In the genomic region with DNA sequence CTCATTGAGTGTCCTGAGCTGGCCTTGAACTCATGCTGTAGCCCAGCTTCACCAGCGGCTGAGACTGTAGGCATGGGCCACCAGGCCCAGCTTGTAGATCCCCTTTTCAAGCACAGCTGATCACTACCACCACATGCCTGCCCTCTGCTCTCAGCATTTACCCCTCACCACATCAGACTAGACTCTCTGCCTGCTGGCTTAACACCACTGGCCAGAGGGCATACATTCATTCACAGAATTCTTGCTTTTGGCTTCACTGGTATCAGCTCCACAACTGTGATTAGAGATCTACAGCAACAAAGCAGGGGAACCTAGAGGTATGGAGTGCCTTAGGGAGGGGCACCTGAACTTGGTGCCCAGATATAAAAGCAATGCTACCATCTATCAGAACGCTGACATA, we compare ENCODE assay signal across 8 mouse cellular contexts. TPM values are rescaled to one million over a fixed set of nuclear protein-coding genes. Genes with fewer than 3 reads are reported as not detected.
DNase-seq lines count a peak whose midpoint lies in the region; ATAC-seq and TF ChIP-seq lines count a peak whose summit lies in the region.

No protein-coding gene starts in this region.

- H3K4me1 ChIP-seq in forebrain, embryonic 14.5 days (ENCODE audit: control insufficient read depth, insufficient read depth, low read length) = peaks cover 4% of the 10 kb centered on the region
- peaks cover 36 to 43% of the 10 kb centered on the region in 2 experiments for H3K4me1 ChIP-seq in liver, embryonic 14.5 days (replicated peaks; ENCODE audit: control insufficient read depth in 2 of 2, insufficient read depth in 2 of 2, low read length in 1 of 2)

- no peak for ATAC-seq in forebrain, embryonic 14.5 days
- no peak for ATAC-seq in liver, embryonic 14.5 days (ENCODE audit: insufficient read depth)

- no peaks in the 10 kb centered on the region for H3K9me3 ChIP-seq in forebrain, embryonic 14.5 days (replicated peaks; ENCODE audit: control insufficient read depth, low read length)
- no peaks in the 10 kb centered on the region for H3K9me3 ChIP-seq in liver, embryonic 14.5 days (ENCODE audit: control insufficient read depth, low read length)

- peak overlapping the region; percentile 94; the same call in 1 of the 2 replicates for H3K27ac ChIP-seq in gastrocnemius, adult 2 months
- no peak overlapping the region for H3K27ac ChIP-seq in forebrain, embryonic 14.5 days (ENCODE audit: low read depth, low read length)
- no peak overlapping the region for H3K27ac ChIP-seq in liver, embryonic 14.5 days

- H3K27me3 ChIP-seq in forebrain, embryonic 14.5 days (replicated peaks; ENCODE audit: control insufficient read depth, insufficient read depth, low read length) = no peaks in the 10 kb centered on the region
- no peaks in the 10 kb centered on the region for H3K27me3 ChIP-seq in liver, embryonic 14.5 days (ENCODE audit: control insufficient read depth, insufficient read depth, low read length)

- 100% methylated on average over 2 of the region's 2 CpGs for WGBS in forebrain, embryonic 14.5 days
- 94% methylated on average over 2 of the region's 2 CpGs for WGBS in liver, embryonic 14.5 days (ENCODE audit: insufficient replicate concordance)

- H3K36me3 ChIP-seq in forebrain, embryonic 14.5 days (ENCODE audit: control insufficient read depth, insufficient read depth, low read length) = peaks cover 28% of the 10 kb centered on the region
- peaks cover 7% of the 10 kb centered on the region; the same call in 1 of the 2 replicates for H3K36me3 ChIP-seq in liver, embryonic 14.5 days (replicated peaks; ENCODE audit: control insufficient read depth, insufficient read depth, low read depth)

- TF ChIP-seq EP300 in liver, embryonic 14.5 days (IDR thresholded peaks at IDR 0.05; ENCODE audit: low read depth) = no peak

- peak overlapping the region; percentile 13; the same call in 1 of the 2 replicates for H3K9ac ChIP-seq in forebrain, embryonic 14.5 days (ENCODE audit: low read length)
- no peak overlapping the region for H3K9ac ChIP-seq in liver, embryonic 14.5 days (replicated peaks)

- peak overlapping the region; percentile 50 for H3K4me2 ChIP-seq in forebrain, embryonic 14.5 days (ENCODE audit: low read length)
- H3K4me2 ChIP-seq in liver, embryonic 14.5 days (ENCODE audit: low read depth) = peak overlapping the region; percentile 80

- TF ChIP-seq CTCF in gastrocnemius, adult 2 months (IDR thresholded peaks at IDR 0.05) = no peak
- TF ChIP-seq CTCF in liver, embryonic 14.5 days (IDR thresholded peaks at IDR 0.05; ENCODE audit: low read depth) = no peak

- intact Hi-C loops in gastrocnemius, adult 2 months (cut with DNase I) = loop anchor here (2.0 kb wide), 1 partner anchor 22 kb away; a partner anchor contains a TSS

- peak overlapping the region; percentile 84 for H3K4me3 ChIP-seq in gastrocnemius, adult 2 months
- peak overlapping the region; percentile 39; the same call in 1 of the 2 replicates for H3K4me3 ChIP-seq in forebrain, embryonic 14.5 days (ENCODE audit: low read depth, low read length)
- H3K4me3 ChIP-seq in liver, embryonic 14.5 days (ENCODE audit: insufficient read depth in 1 of 2, low read depth in 2 of 2, low read length in 2 of 2) = 0 out of 4 replicates have a peak overlapping the region, but pooled peaks of 1 of the 2 experiments have one; percentile 59

- DNase-seq in gastrocnemius, adult 2 months = no peak
- DNase-seq in gastrocnemius, postnatal 10 days = no peak
- DNase-seq in 416B (ENCODE audit: low read depth) = peak; percentile 29
- DNase-seq in forebrain, embryonic 14.5 days (ENCODE audit: low spot score) = no peak
- DNase-seq in liver, embryonic 14.5 days (ENCODE audit: low read depth in 3 of 3, low spot score in 3 of 3) = no peak
- no peak for DNase-seq in ovary, postnatal 14 days (ENCODE audit: low spot score)
- DNase-seq in right cerebral cortex, adult 2 months (ENCODE audit: low spot score in 2 of 2) = no peak
- no peak for DNase-seq in adrenal gland, postnatal 25 days

RNA-seq across cellular contexts. Expression of a gene that starts 5.2 kb away (rescaled TPM):
- total RNA-seq in gastrocnemius, adult 2 months (2021) = 10 to 100 TPM; 69.9 to 71.8 TPM
- 10 to 100 TPM; 46.5 to 47.1 TPM for total RNA-seq in gastrocnemius, postnatal 10 days (2021)
- polyA plus RNA-seq in forebrain, embryonic 14.5 days (2014; fragmentation: Nextera tagmentation; extraction: Ambion mirVana) = 85.2 and 94.4 TPM in 2 replicates
- 28.8 and 33.2 TPM in 2 replicates for polyA plus RNA-seq in liver, embryonic 14.5 days (2012; rRNA removed)
- 29.4 TPM in 2 replicates for polyA plus RNA-seq in liver, embryonic 14.5 days (2014; fragmentation: Nextera tagmentation; extraction: Ambion mirVana)
- 108 and 117 TPM in 2 replicates for total RNA-seq in adrenal gland, postnatal 25 days (2021)

RNA-seq across cellular contexts. Expression of a gene that starts 19.1 kb away (rescaled TPM):
- not detected for total RNA-seq in gastrocnemius, adult 2 months (2021)
- total RNA-seq in gastrocnemius, postnatal 10 days (2021) = not detected
- not detected in 2 replicates for polyA plus RNA-seq in forebrain, embryonic 14.5 days (2014; fragmentation: Nextera tagmentation; extraction: Ambion mirVana)
- polyA plus RNA-seq in liver, embryonic 14.5 days (2012; rRNA removed) = not detected in 2 replicates
- polyA plus RNA-seq in liver, embryonic 14.5 days (2014; fragmentation: Nextera tagmentation; extraction: Ambion mirVana) = not detected in 2 replicates
- 0.12 TPM in 1 of 2 replicates, not detected in the other for total RNA-seq in adrenal gland, postnatal 25 days (2021)

RNA-seq across cellular contexts. Expression of a gene that starts 20.7 kb away (rescaled TPM):
- total RNA-seq in gastrocnemius, adult 2 months (2021) = 1 to 10 TPM; 2.3 to 2.5 TPM
- total RNA-seq in gastrocnemius, postnatal 10 days (2021) = 1 to 10 TPM; 4.2 to 5.5 TPM
- 29.1 and 40.8 TPM in 2 replicates for polyA plus RNA-seq in forebrain, embryonic 14.5 days (2014; fragmentation: Nextera tagmentation; extraction: Ambion mirVana)
- 6.1 and 7.1 TPM in 2 replicates for polyA plus RNA-seq in liver, embryonic 14.5 days (2012; rRNA removed)
- 3.4 TPM in 2 replicates for polyA plus RNA-seq in liver, embryonic 14.5 days (2014; fragmentation: Nextera tagmentation; extraction: Ambion mirVana)
- 54.8 and 73.7 TPM in 2 replicates for total RNA-seq in adrenal gland, postnatal 25 days (2021)

RNA-seq across cellular contexts. Expression of a gene that starts 23.3 kb away (rescaled TPM):
- not detected for total RNA-seq in gastrocnemius, adult 2 months (2021)
- not detected for total RNA-seq in gastrocnemius, postnatal 10 days (2021)
- 0.08 and 0.12 TPM in 2 replicates for polyA plus RNA-seq in forebrain, embryonic 14.5 days (2014; fragmentation: Nextera tagmentation; extraction: Ambion mirVana)
- polyA plus RNA-seq in liver, embryonic 14.5 days (2012; rRNA removed) = 0.03 and 0.15 TPM in 2 replicates
- not detected in 2 replicates for polyA plus RNA-seq in liver, embryonic 14.5 days (2014; fragmentation: Nextera tagmentation; extraction: Ambion mirVana)
- 0.94 and 1.3 TPM in 2 replicates for total RNA-seq in adrenal gland, postnatal 25 days (2021)

RNA-seq across cellular contexts. Expression of a gene that starts 23.5 kb away (rescaled TPM):
- total RNA-seq in gastrocnemius, adult 2 months (2021) = 10 to 100 TPM; 17.9 to 22.4 TPM
- total RNA-seq in gastrocnemius, postnatal 10 days (2021) = 10 to 100 TPM; 18.1 to 18.2 TPM
- 88.6 and 91.7 TPM in 2 replicates for polyA plus RNA-seq in forebrain, embryonic 14.5 days (2014; fragmentation: Nextera tagmentation; extraction: Ambion mirVana)
- 52.5 and 64.8 TPM in 2 replicates for polyA plus RNA-seq in liver, embryonic 14.5 days (2012; rRNA removed)
- polyA plus RNA-seq in liver, embryonic 14.5 days (2014; fragmentation: Nextera tagmentation; extraction: Ambion mirVana) = 99.9 and 101 TPM in 2 replicates
- 84.7 and 88.0 TPM in 2 replicates for total RNA-seq in adrenal gland, postnatal 25 days (2021)
